Mouse (Mus musculus) myocyte (in vitro differentiated cells): ENCODE measurements at regions not wholly inside any gene's neighbourhood (a gene's known extent, or its start where the extent isn't known, plus 50 kb on each side); places are given as distances from the start of the nearest gene placed in this dataset.

ENCODE experiments used
- MAX ChIP-seq: IDR thresholded peaks from one replicate; pipeline ENCODE4 v1.6.1; 2011; ENCODE audit warnings: low read depth, mild to moderate bottlenecking, control low read depth
- MYOD1 ChIP-seq, 3 experiments: IDR thresholded peaks; one replicate each; pipeline ENCODE4 v1.6.1; 2011; ENCODE audit warnings: control low read depth in 2 of 3, low read depth in 2 of 3, mild to moderate bottlenecking in 2 of 3, moderate library complexity in 1 of 3; ENCODE audit not compliant: insufficient read length in 2 of 3, control insufficient read depth in 1 of 3
- MYOG ChIP-seq, 3 experiments: IDR thresholded peaks; one replicate each; pipeline ENCODE4 v1.6.1; 2011; ENCODE audit warnings: control low read depth in 2 of 3, low read depth in 2 of 3, mild to moderate bottlenecking in 2 of 3; ENCODE audit not compliant: insufficient read length in 2 of 3, control insufficient read depth in 1 of 3, insufficient read depth in 1 of 3
- POLR2A ChIP-seq: IDR thresholded peaks from one replicate; pipeline ENCODE4 v1.6.1; 2011; ENCODE audit warnings: low read depth, mild to moderate bottlenecking, control low read depth, moderate library complexity; ENCODE audit not compliant: insufficient read length
- POLR2AphosphoS2 ChIP-seq: IDR thresholded peaks from one replicate; pipeline ENCODE4 v1.6.1; 2011; ENCODE audit warnings: low read depth, control low read depth; ENCODE audit not compliant: insufficient read length
- TCF12 ChIP-seq: IDR thresholded peaks from one replicate; pipeline ENCODE4 v1.6.1; 2011; ENCODE audit warnings: mild to moderate bottlenecking, control low read depth; ENCODE audit not compliant: poor library complexity, insufficient read depth, severe bottlenecking
- USF1 ChIP-seq: IDR thresholded peaks from one replicate; pipeline ENCODE4 v1.6.1; 2011; ENCODE audit warnings: low read depth, mild to moderate bottlenecking, control low read depth, moderate library complexity

DNA sequence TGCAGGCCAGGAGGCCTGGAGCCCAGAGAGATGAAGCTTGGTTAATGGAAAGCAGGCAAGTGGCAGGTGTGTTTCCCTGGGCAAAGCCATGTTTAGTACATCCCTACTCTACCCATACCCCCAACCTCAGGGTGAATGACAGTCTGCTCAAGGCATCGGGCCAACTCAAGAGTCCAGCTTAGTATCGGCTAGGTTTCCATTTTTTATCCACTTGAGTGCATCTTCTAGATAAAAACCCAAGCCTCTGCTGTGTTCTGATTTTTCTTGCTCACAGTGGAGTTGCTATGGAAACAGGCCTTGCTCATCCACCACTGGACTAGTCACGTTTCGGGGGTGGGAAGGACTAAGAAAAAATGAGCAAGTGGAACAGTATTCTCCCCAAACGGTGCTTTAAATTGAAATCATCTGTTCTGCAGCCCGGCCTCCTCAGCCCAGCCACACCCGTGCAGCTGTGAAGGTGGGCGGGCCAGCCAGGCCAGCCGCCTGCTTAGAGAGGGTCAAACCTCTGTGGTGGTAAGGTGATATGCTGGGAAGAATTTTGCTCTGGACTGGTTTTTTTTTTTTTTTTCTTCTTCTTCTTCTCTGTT lies 94.0 kb downstream of the Snx19 start:
- TF ChIP-seq MYOD1 (IDR thresholded peaks at IDR 0.05; ENCODE audit: control insufficient read depth in 1 of 3, insufficient read length in 2 of 3, low read depth in 2 of 3) (peak in 2 of 3 experiments; percentile 67 to 88), MAX (no peak), POLR2A (no peak), POLR2AphosphoS2 (no peak), MYOG (IDR thresholded peaks at IDR 0.05; ENCODE audit: control insufficient read depth in 1 of 3, insufficient read depth in 1 of 3, insufficient read length in 2 of 3, low read depth in 2 of 3) (peak in 2 of 3 experiments; percentile 56 to 90), TCF12 (peak; percentile 68), USF1 (no peak)
